9 mouse cellular contexts compared by ENCODE assay signal in genomic region chr5:123134186-123134874, GRCm38 (mm10). TPM values are rescaled to one million over a fixed set of nuclear protein-coding genes. Genes with fewer than 3 reads are reported as not detected.
DNase-seq lines count a peak whose midpoint lies in the region; ATAC-seq and TF ChIP-seq lines count a peak whose summit lies in the region.
"Had no signal": no experiment of that assay in that cellular context is flagged by ENCODE, and none has a peak within 500 bp of the region (broad histone marks: within the 10 kb centered on the region; RNA-seq: fewer than 3 reads in every experiment).

No protein-coding gene starts in this region.

- ATAC-seq in liver, embryonic 14.5 days (ENCODE audit: insufficient read depth), result no peak

- peak overlapping the region; percentile 100 for H3K4me2 ChIP-seq in liver, embryonic 14.5 days (ENCODE audit: low read depth)

- peak overlapping the region; percentile 100 for H3K27ac ChIP-seq in layer of hippocampus, adult 2 months
- H3K27ac ChIP-seq in cerebellum, adult 2 months (ENCODE audit: insufficient read depth, low read length), result peak overlapping the region; percentile 16; the same call in 1 of the 2 replicates
- H3K27ac ChIP-seq in liver, embryonic 14.5 days, result peak overlapping the region; percentile 26

- 10% methylated on average over 13 of the region's 13 CpGs for WGBS in cerebellum, adult 2 months
- 48% methylated on average over 13 of the region's 13 CpGs for WGBS in liver, embryonic 14.5 days (ENCODE audit: insufficient replicate concordance)

- no peak for TF ChIP-seq EP300 in liver, embryonic 14.5 days (IDR thresholded peaks at IDR 0.05; ENCODE audit: low read depth)

- H3K4me3 ChIP-seq in layer of hippocampus, adult 2 months, result no peak overlapping the region; the same call in 1 of the 2 replicates
- no peak overlapping the region for H3K4me3 ChIP-seq in cerebellum, adult 2 months (replicated peaks; ENCODE audit: insufficient read depth, low read depth, low read length)
- peak overlapping the region in 1 of 2 experiments; percentile 74; a peak in 2 of 4 replicates for H3K4me3 ChIP-seq in liver, embryonic 14.5 days (ENCODE audit: insufficient read depth in 1 of 2, low read depth in 2 of 2, low read length in 2 of 2)

- DNase-seq in layer of hippocampus, adult 2 months (ENCODE audit: low spot score in 2 of 2), result no peak
- no peak for DNase-seq in layer of hippocampus, adult 9-10 months (ENCODE audit: low spot score)
- DNase-seq in cerebellum, adult 2 months, result peak; percentile 75 to 76
- peak; percentile 83 for DNase-seq in gastrocnemius, postnatal 10 days
- DNase-seq in induced T-regulatory cell, adult 2 months (ENCODE audit: low read depth), result peak; percentile 52
- DNase-seq in liver, embryonic 14.5 days (ENCODE audit: low read depth in 3 of 3, low spot score in 3 of 3), result no peak
- DNase-seq in retina, embryonic 14.5 days (ENCODE audit: low spot score), result peak; percentile 23
- no peak for DNase-seq in layer of hippocampus, adult 11-12 months (ENCODE audit: low spot score)

- peak overlapping the region; percentile 18; the same call in 1 of the 2 replicates for H3K9ac ChIP-seq in liver, embryonic 14.5 days (replicated peaks)

- peaks cover 30% of the 10 kb centered on the region for H3K4me1 ChIP-seq in cerebellum, adult 2 months (ENCODE audit: control insufficient read depth, insufficient read depth, low read length)
- peaks cover 39 to 50% of the 10 kb centered on the region in 2 experiments for H3K4me1 ChIP-seq in liver, embryonic 14.5 days (replicated peaks; ENCODE audit: control insufficient read depth in 2 of 2, insufficient read depth in 2 of 2, low read length in 1 of 2)

- H3K27me3 ChIP-seq in cerebellum, adult 2 months (ENCODE audit: control insufficient read depth, insufficient read depth, low read length), result no peaks in the 10 kb centered on the region
- H3K27me3 ChIP-seq in liver, embryonic 14.5 days (ENCODE audit: control insufficient read depth, insufficient read depth, low read length), result no peaks in the 10 kb centered on the region

- TF ChIP-seq POLR2A in cerebellum, adult 2 months (IDR thresholded peaks at IDR 0.05; ENCODE audit: borderline replicate concordance, insufficient read depth, low read length), result no peak

- peaks cover 14% of the 10 kb centered on the region for H3K36me3 ChIP-seq in liver, embryonic 14.5 days (replicated peaks; ENCODE audit: control insufficient read depth, insufficient read depth, low read depth)

- 0 out of 2 replicates have a peak, but pooled peaks have one; percentile 14 for TF ChIP-seq CTCF in layer of hippocampus, adult 2 months (conservative IDR thresholded peaks at IDR 0.05)
- no peak for TF ChIP-seq CTCF in cerebellum, adult 2 months (IDR thresholded peaks at IDR 0.05; ENCODE audit: borderline replicate concordance, insufficient read depth, low read depth, low read length)
- TF ChIP-seq CTCF in liver, embryonic 14.5 days (IDR thresholded peaks at IDR 0.05; ENCODE audit: low read depth), result no peak

- H3K9me3 ChIP-seq in liver, embryonic 14.5 days (ENCODE audit: control insufficient read depth, low read length), result no peaks in the 10 kb centered on the region

RNA-seq across cellular contexts. Expression of gene Rhof, which starts 1.8 kb away (rescaled TPM):
- 10 to 100 TPM; 43.3 to 46.3 TPM for total RNA-seq in layer of hippocampus, adult 2 months (2021)
- polyA plus RNA-seq in cerebellum, adult 2 months (2012; rRNA removed), result 27.0 and 32.3 TPM in 2 replicates
- 1 to 10 TPM in 1 of 2 experiments, under 1 TPM in 1; 0.68 to 1.4 TPM for total RNA-seq in gastrocnemius, postnatal 10 days (2021)
- polyA plus RNA-seq in liver, embryonic 14.5 days (2012; rRNA removed), result 1.8 and 2.1 TPM in 2 replicates
- 2.5 and 2.6 TPM in 2 replicates for polyA plus RNA-seq in liver, embryonic 14.5 days (2014; fragmentation: Nextera tagmentation; extraction: Ambion mirVana)

RNA-seq across cellular contexts. Expression of gene Setd1b, which starts 7.7 kb away (rescaled TPM):
- 10 to 100 TPM; 31.2 to 39.4 TPM for total RNA-seq in layer of hippocampus, adult 2 months (2021)
- polyA plus RNA-seq in cerebellum, adult 2 months (2012; rRNA removed), result 14.9 and 17.0 TPM in 2 replicates
- total RNA-seq in gastrocnemius, postnatal 10 days (2021), result 10 to 100 TPM; 11.0 to 17.1 TPM
- 2.3 and 2.7 TPM in 2 replicates for polyA plus RNA-seq in liver, embryonic 14.5 days (2012; rRNA removed)
- polyA plus RNA-seq in liver, embryonic 14.5 days (2014; fragmentation: Nextera tagmentation; extraction: Ambion mirVana), result 3.3 and 4.3 TPM in 2 replicates

RNA-seq across cellular contexts. Expression of gene Psmd9, which starts 34.9 kb away (rescaled TPM):
- 10 to 100 TPM; 27.8 to 30.4 TPM for total RNA-seq in layer of hippocampus, adult 2 months (2021)
- 28.4 and 29.9 TPM in 2 replicates for polyA plus RNA-seq in cerebellum, adult 2 months (2012; rRNA removed)
- total RNA-seq in gastrocnemius, postnatal 10 days (2021), result 10 to 100 TPM; 19.6 to 20.0 TPM
- 17.4 and 26.6 TPM in 2 replicates for polyA plus RNA-seq in liver, embryonic 14.5 days (2012; rRNA removed)
- 51.4 and 55.1 TPM in 2 replicates for polyA plus RNA-seq in liver, embryonic 14.5 days (2014; fragmentation: Nextera tagmentation; extraction: Ambion mirVana)

RNA-seq across cellular contexts. Expression of gene Hpd, which starts 48.2 kb away (rescaled TPM):
- not detected for total RNA-seq in layer of hippocampus, adult 2 months (2021)
- polyA plus RNA-seq in cerebellum, adult 2 months (2012; rRNA removed), result not detected in 2 replicates
- under 1 TPM in 1 of 2 experiments, not detected in 1; 0.61 TPM for total RNA-seq in gastrocnemius, postnatal 10 days (2021)
- polyA plus RNA-seq in liver, embryonic 14.5 days (2012; rRNA removed), result 28.7 and 29.2 TPM in 2 replicates
- 26.7 and 37.0 TPM in 2 replicates for polyA plus RNA-seq in liver, embryonic 14.5 days (2014; fragmentation: Nextera tagmentation; extraction: Ambion mirVana)
- total RNA-seq: left cerebral cortex, postnatal 25 days had no signal

Comparison
In these comparisons a context has a peak if more than half of its experiments do, and no peak if none do; other contexts are left out.
1. DNase-seq: peak in cerebellum, adult 2 months (2 of 2), gastrocnemius, postnatal 10 days (single experiment), induced T-regulatory cell, adult 2 months (single experiment) and retina, embryonic 14.5 days (single experiment); none in layer of hippocampus, adult 2 months (0 of 2), layer of hippocampus, adult 9-10 months (single experiment), liver, embryonic 14.5 days (0 of 3) and layer of hippocampus, adult 11-12 months (single experiment).
2. H3K27ac ChIP-seq: peak in every context shown above with its lines; median percentile 100 in layer of hippocampus, adult 2 months; 26 in liver, embryonic 14.5 days; 16 in cerebellum, adult 2 months.
3. RNA of gene Rhof, which starts 1.8 kb away (total RNA-seq): 43.3 to 46.3 TPM in layer of hippocampus, adult 2 months; 0.68 to 1.4 TPM in gastrocnemius, postnatal 10 days; every median in the first group is over 10 times any median in the second.